Mouse (Mus musculus): ENCODE results near the gene Henmt1.

DNA sequence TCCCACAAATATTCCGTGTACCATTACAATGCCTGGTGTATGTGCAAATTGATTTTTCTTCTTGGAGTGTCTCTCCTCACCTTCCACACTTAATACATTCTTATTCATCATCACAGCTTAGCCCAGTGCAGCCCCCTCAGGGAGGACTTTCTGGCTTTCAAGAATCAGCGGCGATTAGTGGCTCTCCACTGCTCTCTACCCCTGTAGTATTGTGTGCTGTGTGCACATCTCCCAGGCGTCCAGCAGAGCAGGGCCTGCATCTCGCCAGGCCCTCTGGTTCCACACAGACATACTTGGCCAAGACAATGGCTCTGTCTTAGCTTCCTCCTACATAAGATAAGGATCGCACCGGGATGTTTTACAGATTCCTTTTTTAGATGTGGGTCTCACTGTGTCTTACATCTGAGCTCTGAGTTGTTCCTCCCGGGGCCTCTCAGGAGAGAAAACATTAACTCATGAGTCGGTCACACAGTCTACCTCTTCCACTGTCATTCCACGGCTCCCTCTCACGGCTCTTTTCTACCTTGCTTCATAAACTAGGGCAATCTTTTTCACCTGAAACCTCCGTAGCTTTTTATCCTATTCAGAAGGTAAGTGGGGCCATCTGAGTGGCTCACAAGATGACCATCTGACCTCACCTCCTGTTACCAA lies 47.5 kb downstream of the Henmt1 start:
- TF ChIP-seq CTCF (IDR thresholded peaks at IDR 0.05 in 2 of 3, conservative IDR thresholded peaks at IDR 0.05 in 1 of 3; ENCODE audit: control insufficient read depth in 1 of 3, insufficient read depth in 1 of 3, low read depth in 2 of 3, low read length in 3 of 3, poor library complexity in 1 of 3, severe bottlenecking in 1 of 3) = no peak
- TF ChIP-seq BHLHE40 (IDR thresholded peaks at IDR 0.05; ENCODE audit: borderline replicate concordance, low read depth, low read length) = no peak
- no peak for TF ChIP-seq CHD1 (IDR thresholded peaks at IDR 0.05; ENCODE audit: low read depth, low read length)
- TF ChIP-seq ZC3H11A (IDR thresholded peaks at IDR 0.05; ENCODE audit: low read depth, low read length) = no peak
- TF ChIP-seq POLR2AphosphoS2 (IDR thresholded peaks at IDR 0.05; ENCODE audit: low read length) = no peak
- TF ChIP-seq EP300 (IDR thresholded peaks at IDR 0.05; ENCODE audit: low read depth in 1 of 2, low read length in 2 of 2) = no peak
- no peak for TF ChIP-seq POLR2A (IDR thresholded peaks at IDR 0.05; ENCODE audit: control insufficient read depth in 1 of 2, insufficient read depth in 1 of 2, low read depth in 1 of 2, low read length in 2 of 2, poor library complexity in 1 of 2)
- TF ChIP-seq NELFE (IDR thresholded peaks at IDR 0.05; ENCODE audit: low read depth, low read length) = no peak
- TF ChIP-seq TCF12 (IDR thresholded peaks at IDR 0.05; ENCODE audit: low read depth, low read length) = no peak
- no peak for TF ChIP-seq MYC (IDR thresholded peaks at IDR 0.05; ENCODE audit: low read depth, low read length)
- TF ChIP-seq ZNF384 (IDR thresholded peaks at IDR 0.05; ENCODE audit: low read depth, low read length) = no peak
- no peak for TF ChIP-seq USF1 (IDR thresholded peaks at IDR 0.05; ENCODE audit: low read depth, low read length)
